Mouse (Mus musculus) kidney, adult 2 months (tissue): Measurements from ENCODE around the gene Zfp961.

Experiments
- CTCF ChIP-seq: fragments of 200-500 bp; conservative IDR thresholded peaks from 2 replicates; pipeline ENCODE4 v1.5.1; 2011; ENCODE audit warnings: low read depth, mild to moderate bottlenecking, control low read depth, low read length, moderate library complexity, mixed read lengths; ENCODE audit not compliant: insufficient read depth, insufficient read length
- POLR2A ChIP-seq: fragments of 200-500 bp; IDR thresholded peaks from one replicate; pipeline ENCODE4 v1.6.1; 2011; ENCODE audit warnings: low read depth, low read length, control low read depth

GRCm38 (mm10) chr8:71940293-71941208 is 10.3 kb upstream of the Zfp961 start:
- TF ChIP-seq CTCF (no peak), POLR2A (no peak)
